In the genomic region with DNA sequence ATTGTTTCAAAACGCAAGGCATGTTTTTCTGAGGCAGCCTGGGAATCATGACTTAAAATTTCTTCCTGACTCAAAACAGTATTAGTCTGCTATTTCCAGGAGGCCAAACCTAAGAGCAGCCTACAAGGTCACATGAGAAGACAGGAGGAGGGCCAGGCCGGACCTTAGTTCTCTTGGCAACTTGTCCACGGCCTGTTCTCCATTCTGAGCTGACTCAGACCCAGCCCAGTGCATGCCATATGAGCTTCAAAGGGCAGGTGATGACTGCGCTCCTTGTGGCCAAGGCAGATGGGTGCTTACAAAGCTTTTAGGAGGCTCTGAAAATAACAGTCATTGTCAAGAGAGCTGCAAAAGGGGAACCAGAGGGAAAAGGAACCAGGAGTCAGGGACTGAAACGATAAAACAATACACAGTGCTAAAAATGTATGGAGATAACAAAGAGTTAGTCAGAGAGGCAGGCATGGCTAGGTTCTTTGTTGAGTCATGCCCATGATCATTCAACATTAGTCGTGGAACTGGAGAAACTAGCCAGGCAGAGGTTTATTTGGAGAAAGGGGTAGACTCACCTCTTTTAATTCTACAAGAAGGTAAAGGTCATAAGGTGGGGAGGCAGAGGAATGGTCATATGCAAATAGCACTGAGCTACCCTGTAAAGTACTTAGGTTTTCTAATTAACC, we compare ENCODE assay signal across 18 mouse cellular contexts.
DNase-seq lines count a peak whose midpoint lies in the region; ATAC-seq and TF ChIP-seq lines count a peak whose summit lies in the region.
"Had no signal": no experiment of that assay in that cellular context is flagged by ENCODE, and none has a peak within 500 bp of the region (broad histone marks: within the 10 kb centered on the region; RNA-seq: fewer than 3 reads in every experiment).

No protein-coding gene starts in this region.

- no peaks in the 10 kb centered on the region for H3K4me1 ChIP-seq in brown adipose tissue, adult 24 weeks (ENCODE audit: control insufficient read depth, insufficient read depth, insufficient read length, low read length)
- H3K4me1 ChIP-seq: embryonic facial prominence, embryonic 12.5 days; forebrain, embryonic 13.5 days; midbrain, embryonic 10.5 days had no signal

- no peak for TF ChIP-seq CTCF in C2C12 (IDR thresholded peaks at IDR 0.05; ENCODE audit: control insufficient read depth, insufficient read depth, insufficient read length)

- ATAC-seq in frontal cortex, adult (ENCODE audit: low TSS enrichment) = no peak
- ATAC-seq in erythroid progenitor cell, adult 5-6 weeks (replicated peaks; ENCODE audit: low FRiP score, poor library complexity, severe bottlenecking) = no peak
- ATAC-seq: activated CD4-positive, CD25-positive, alpha-beta regulatory T cell, adult 4 months; forebrain, embryonic 13.5 days; intestine, embryonic 16.5 days; lung, postnatal 0 days had no signal

- H3ac ChIP-seq in C2C12 (ENCODE audit: control insufficient read depth, insufficient read length, low read depth) = no peak overlapping the region

- peak overlapping the region; percentile 98 for H3K27ac ChIP-seq in brown adipose tissue, adult 24 weeks (replicated peaks; ENCODE audit: low read depth, low read length)
- H3K27ac ChIP-seq: embryonic facial prominence, embryonic 12.5 days; forebrain, embryonic 13.5 days; heart, adult 2 months; left cerebral cortex, adult 2 months; midbrain, embryonic 10.5 days had no signal

- no peaks in the 10 kb centered on the region for H3K79me3 ChIP-seq in C2C12 (ENCODE audit: low read depth)

- H3K36me3 ChIP-seq in C2C12 (ENCODE audit: control insufficient read depth, insufficient read depth) = no peaks in the 10 kb centered on the region
- H3K36me3 ChIP-seq: embryonic facial prominence, embryonic 12.5 days; midbrain, embryonic 10.5 days had no signal

- H3K4me3 ChIP-seq in C2C12 (ENCODE audit: insufficient read depth, poor library complexity, severe bottlenecking) = no peak overlapping the region
- H3K4me3 ChIP-seq in brown adipose tissue, adult 24 weeks (ENCODE audit: insufficient read depth, low read depth, low read length) = no peak overlapping the region
- H3K4me3 ChIP-seq: embryonic facial prominence, embryonic 12.5 days; forebrain, embryonic 13.5 days; heart, adult 2 months; left cerebral cortex, adult 2 months; midbrain, embryonic 10.5 days had no signal

- peak; percentile 56 for DNase-seq in 3134 (ENCODE audit: extremely low read depth, insufficient read length, low spot score)
- peak; percentile 56 to 61 for DNase-seq in kidney, postnatal 36 days
- DNase-seq in natural killer cell, adult 2 months (ENCODE audit: low spot score in 2 of 2) = no peak
- DNase-seq: cerebellum, adult 2 months; liver; thymus, adult 2 months had no signal

- H3K27me3 ChIP-seq in C2C12 (ENCODE audit: control insufficient read depth, insufficient read depth, insufficient read length) = no peaks in the 10 kb centered on the region
- H3K27me3 ChIP-seq: embryonic facial prominence, embryonic 12.5 days; forebrain, embryonic 13.5 days had no signal

- no peaks in the 10 kb centered on the region for H3K79me2 ChIP-seq in C2C12 (ENCODE audit: control insufficient read depth, insufficient read depth)

TF ChIP-seq in C2C12, 6 proteins besides CTCF, POLR2A, EP300 and RAD21:
- TF ChIP-seq USF1 (IDR thresholded peaks at IDR 0.05; ENCODE audit: low read depth) (peak; percentile 18), MYOD1 (IDR thresholded peaks at IDR 0.05; ENCODE audit: control insufficient read depth, insufficient read length, low read depth) (no peak)

Comparison
In these comparisons a context has a peak if more than half of its experiments do, and no peak if none do; other contexts are left out.
1. DNase-seq: peak in 3134 (single experiment) and kidney, postnatal 36 days (2 of 2); none in natural killer cell, adult 2 months (0 of 2).